ENCODE assay signal across 40 mouse cellular contexts in genomic region chr7:145325697-145326096, GRCm38 (mm10). TPM values are rescaled to one million over a fixed set of nuclear protein-coding genes. Genes with fewer than 3 reads are reported as not detected.
DNase-seq lines count a peak whose midpoint lies in the region; ATAC-seq and TF ChIP-seq lines count a peak whose summit lies in the region.
"Had no signal": no experiment of that assay in that cellular context is flagged by ENCODE, and none has a peak within 500 bp of the region (broad histone marks: within the 10 kb centered on the region; RNA-seq: fewer than 3 reads in every experiment).

No protein-coding gene starts in this region.

- TF ChIP-seq POLR2A in ES-Bruce4 (IDR thresholded peaks at IDR 0.05; ENCODE audit: insufficient read depth, low read length): no peak

- H3K4me1 ChIP-seq in embryonic facial prominence, embryonic 14.5 days (ENCODE audit: control insufficient read depth, insufficient read depth, low read length): peaks cover 7% of the 10 kb centered on the region
- H3K4me1 ChIP-seq in embryonic facial prominence, embryonic 10.5 days: peaks cover 11% of the 10 kb centered on the region
- H3K4me1 ChIP-seq in ES-Bruce4 (ENCODE audit: control insufficient read depth, insufficient read depth, low read length): peaks cover 5% of the 10 kb centered on the region
- H3K4me1 ChIP-seq: forebrain, embryonic 12.5 days; hindbrain, embryonic 12.5 days had no signal

- H3K9ac ChIP-seq in embryonic facial prominence, embryonic 14.5 days (ENCODE audit: low read depth, low read length): no peak overlapping the region
- H3K9ac ChIP-seq in ES-Bruce4 (ENCODE audit: low read depth, poor library complexity, severe bottlenecking): no peak overlapping the region
- H3K9ac ChIP-seq: embryonic facial prominence, embryonic 12.5 days; forebrain, embryonic 12.5 days; forebrain, postnatal 0 days; heart, embryonic 15.5 days; hindbrain, embryonic 12.5 days; lung, embryonic 14.5 days had no signal

- no peaks in the 10 kb centered on the region for H3K9me3 ChIP-seq in embryonic facial prominence, embryonic 14.5 days (ENCODE audit: control insufficient read depth, low read length)
- H3K9me3 ChIP-seq in embryonic facial prominence, embryonic 10.5 days: no peaks in the 10 kb centered on the region
- no peaks in the 10 kb centered on the region for H3K9me3 ChIP-seq in ES-Bruce4 (replicated peaks; ENCODE audit: control insufficient read depth, insufficient read depth, low read length, poor library complexity, severe bottlenecking)
- H3K9me3 ChIP-seq: embryonic facial prominence, embryonic 12.5 days; forebrain, embryonic 12.5 days; heart, embryonic 10.5 days; heart, embryonic 15.5 days; hindbrain, embryonic 12.5 days had no signal

- peak; percentile 44; the same call in 1 of the 2 replicates for ATAC-seq in embryonic facial prominence, embryonic 14.5 days (ENCODE audit: low read depth)
- peak; percentile 65 for ATAC-seq in megakaryocyte-erythroid progenitor cell, adult 5-6 weeks (replicated peaks; ENCODE audit: low FRiP score, low TSS enrichment, poor library complexity, severe bottlenecking)
- ATAC-seq: forebrain, postnatal 0 days; intestine, embryonic 16.5 days; midbrain, embryonic 16.5 days had no signal

- no peak for TF ChIP-seq CTCF in ES-Bruce4 (IDR thresholded peaks at IDR 0.05; ENCODE audit: low read depth, low read length)

- WGBS in embryonic facial prominence, embryonic 14.5 days: 42% methylated on average over 2 of the region's 2 CpGs
- WGBS in embryonic facial prominence, embryonic 10.5 days: 57% methylated on average over 2 of the region's 2 CpGs

- no peaks in the 10 kb centered on the region for H3K36me3 ChIP-seq in embryonic facial prominence, embryonic 14.5 days (ENCODE audit: control insufficient read depth, insufficient read depth, low read length)
- no peaks in the 10 kb centered on the region for H3K36me3 ChIP-seq in embryonic facial prominence, embryonic 10.5 days (replicated peaks)
- H3K36me3 ChIP-seq in ES-Bruce4 (ENCODE audit: control insufficient read depth, insufficient read depth, low read length, poor library complexity, severe bottlenecking): no peaks in the 10 kb centered on the region
- H3K36me3 ChIP-seq: embryonic facial prominence, embryonic 12.5 days; forebrain, embryonic 12.5 days; heart, embryonic 10.5 days; heart, embryonic 15.5 days; hindbrain, embryonic 12.5 days had no signal

- peak; percentile 81 for TF ChIP-seq EP300 in ES-Bruce4 (IDR thresholded peaks at IDR 0.05; ENCODE audit: insufficient read depth, low read depth, low read length)

- no peak overlapping the region for H3K4me3 ChIP-seq in embryonic facial prominence, embryonic 14.5 days (ENCODE audit: low read depth, low read length)
- no peak overlapping the region for H3K4me3 ChIP-seq in embryonic facial prominence, embryonic 10.5 days
- H3K4me3 ChIP-seq in ES-Bruce4 (ENCODE audit: low read depth, low read length): no peak overlapping the region
- H3K4me3 ChIP-seq: embryonic facial prominence, embryonic 12.5 days; erythroblast, embryonic 14.5 days; forebrain, embryonic 12.5 days; heart, embryonic 10.5 days; heart, embryonic 15.5 days; hindbrain, embryonic 12.5 days had no signal

- no peaks in the 10 kb centered on the region for H3K27me3 ChIP-seq in embryonic facial prominence, embryonic 14.5 days (replicated peaks; ENCODE audit: control insufficient read depth, insufficient read depth, low read length)
- no peaks in the 10 kb centered on the region for H3K27me3 ChIP-seq in embryonic facial prominence, embryonic 10.5 days (replicated peaks; ENCODE audit: low read depth, poor library complexity, severe bottlenecking)
- no peaks in the 10 kb centered on the region for H3K27me3 ChIP-seq in ES-Bruce4 (ENCODE audit: control insufficient read depth, insufficient read depth, low read length, poor library complexity, severe bottlenecking)
- H3K27me3 ChIP-seq: embryonic facial prominence, embryonic 12.5 days; forebrain, embryonic 12.5 days; heart, embryonic 15.5 days; hindbrain, embryonic 12.5 days had no signal

- H3K27ac ChIP-seq in embryonic facial prominence, embryonic 14.5 days (replicated peaks; ENCODE audit: low read depth, low read length): no peak overlapping the region
- H3K27ac ChIP-seq in embryonic facial prominence, embryonic 10.5 days (replicated peaks): no peak overlapping the region
- peak overlapping the region; percentile 92 for H3K27ac ChIP-seq in ES-Bruce4 (ENCODE audit: insufficient read depth, low read length)
- H3K27ac ChIP-seq: embryonic facial prominence, embryonic 12.5 days; forebrain, embryonic 12.5 days; heart, embryonic 10.5 days; heart, embryonic 15.5 days; hindbrain, embryonic 12.5 days; kidney, postnatal 0 days had no signal

- DNase-seq in embryonic facial prominence, embryonic 14.5 days (ENCODE audit: low spot score): peak; percentile 28
- DNase-seq in embryonic facial prominence, embryonic 10.5 days (ENCODE audit: low spot score): no peak
- peak; percentile 76 for DNase-seq in ZHBTc4 (ENCODE audit: low read depth, low spot score)
- no peak for DNase-seq in ovary, postnatal 10 days (ENCODE audit: low spot score)
- no peak for DNase-seq in cerebellum, postnatal 14 days
- DNase-seq: adrenal gland, adult 8-10 months; cerebellum, adult 8-10 months; cerebellum, postnatal 36 days; forebrain, postnatal 0 days; gastrocnemius, postnatal 10 days; heart, postnatal 36 days; kidney, adult 8-10 months; kidney, postnatal 4 days; layer of hippocampus, postnatal 36 days; left cerebral cortex, postnatal 4 days; lung, embryonic 14.5 days; lung, postnatal 14 days; thymus, postnatal 14 days had no signal

- no peak overlapping the region for H3K4me2 ChIP-seq in embryonic facial prominence, embryonic 14.5 days (ENCODE audit: low read depth, low read length)
- H3K4me2 ChIP-seq: embryonic facial prominence, embryonic 12.5 days; forebrain, embryonic 12.5 days; heart, embryonic 15.5 days; hindbrain, embryonic 12.5 days; lung, embryonic 14.5 days; midbrain, embryonic 11.5 days had no signal

RNA-seq across cellular contexts. Expression of gene Mrgprd, which starts 11.1 kb away (rescaled TPM):
- not detected in 2 replicates for polyA plus RNA-seq in embryonic facial prominence, embryonic 14.5 days (2014; fragmentation: Nextera tagmentation; extraction: Ambion mirVana)
- not detected in 2 replicates for polyA plus RNA-seq in embryonic facial prominence, embryonic 10.5 days (2016; fragmentation: Nextera tagmentation; extraction: Ambion mirVana)
- not detected in 2 replicates for polyA plus RNA-seq in ES-Bruce4 (2011; ENCODE audit: insufficient read depth, insufficient read length, low read depth, missing spikeins)
- not detected in 2 replicates for total RNA-seq in megakaryocyte-erythroid progenitor cell, adult 5-6 weeks (2014; fragmentation: Nextera tagmentation)
- not detected in 2 replicates for total RNA-seq in megakaryocyte-erythroid progenitor cell, adult 5-6 weeks (2017)
- total RNA-seq: adrenal gland, adult 8-10 months; adrenal gland, postnatal 4 days; CH12.LX; forebrain, postnatal 0 days; gastrocnemius, postnatal 10 days; heart, postnatal 36 days; layer of hippocampus, adult 8-10 months; layer of hippocampus, postnatal 36 days; left cerebral cortex, postnatal 4 days; neutrophil, adult 5-6 weeks had no signal
- polyA plus RNA-seq: C2C12; embryonic facial prominence, embryonic 12.5 days; erythroblast, embryonic 14.5 days; forebrain, embryonic 12.5 days; forebrain, postnatal 0 days; gonadal fat pad, adult 2 months; heart, embryonic 10.5 days; heart, embryonic 15.5 days; hindbrain, embryonic 12.5 days; intestine, embryonic 16.5 days; kidney, postnatal 0 days; limb, embryonic 14.5 days; midbrain, embryonic 11.5 days; midbrain, embryonic 16.5 days; neural tube, embryonic 11.5 days; testis, adult 2 months; urinary bladder, adult 2 months had no signal

RNA-seq across cellular contexts. Expression of gene Mrgprf, which starts 25.1 kb away (rescaled TPM):
- 7.5 and 10.0 TPM in 2 replicates for polyA plus RNA-seq in embryonic facial prominence, embryonic 14.5 days (2014; fragmentation: Nextera tagmentation; extraction: Ambion mirVana)
- 0.10 TPM in 1 of 2 replicates, not detected in the other for polyA plus RNA-seq in embryonic facial prominence, embryonic 10.5 days (2016; fragmentation: Nextera tagmentation; extraction: Ambion mirVana)
- polyA plus RNA-seq in ES-Bruce4 (2011; ENCODE audit: insufficient read depth, insufficient read length, low read depth, missing spikeins): not detected in 2 replicates
- not detected in 2 replicates for total RNA-seq in megakaryocyte-erythroid progenitor cell, adult 5-6 weeks (2014; fragmentation: Nextera tagmentation)
- not detected in 2 replicates for total RNA-seq in megakaryocyte-erythroid progenitor cell, adult 5-6 weeks (2017)
- total RNA-seq: CH12.LX; neutrophil, adult 5-6 weeks had no signal
- polyA plus RNA-seq: erythroblast, embryonic 14.5 days; neural tube, embryonic 11.5 days had no signal

RNA-seq across cellular contexts. Expression of gene Tpcn2, which starts 41.9 kb away (rescaled TPM):
- polyA plus RNA-seq in embryonic facial prominence, embryonic 14.5 days (2014; fragmentation: Nextera tagmentation; extraction: Ambion mirVana): 3.6 and 3.7 TPM in 2 replicates
- 6.5 TPM in 2 replicates for polyA plus RNA-seq in embryonic facial prominence, embryonic 10.5 days (2016; fragmentation: Nextera tagmentation; extraction: Ambion mirVana)
- 11.0 and 11.9 TPM in 2 replicates for polyA plus RNA-seq in ES-Bruce4 (2011; ENCODE audit: insufficient read depth, insufficient read length, low read depth, missing spikeins)
- total RNA-seq in megakaryocyte-erythroid progenitor cell, adult 5-6 weeks (2014; fragmentation: Nextera tagmentation): 17.2 and 19.8 TPM in 2 replicates
- total RNA-seq in megakaryocyte-erythroid progenitor cell, adult 5-6 weeks (2017): 2.8 and 3.6 TPM in 2 replicates
- polyA plus RNA-seq: erythroblast, embryonic 14.5 days had no signal

Comparison
In these comparisons a context has a peak if more than half of its experiments do, and no peak if none do; other contexts are left out.
1. DNase-seq: peak in embryonic facial prominence, embryonic 14.5 days (single experiment) and ZHBTc4 (single experiment); none in embryonic facial prominence, embryonic 10.5 days (single experiment), ovary, postnatal 10 days (single experiment) and cerebellum, postnatal 14 days (0 of 2).